Mouse (Mus musculus): ENCODE data around the gene Taar8b. TPM values are rescaled to one million over a fixed set of nuclear protein-coding genes. Genes with fewer than 3 reads are reported as not detected.
A peak's percentile ranks its signal among the peaks of the same experiment; 100 is the strongest.
"Not testable (repeated sequence)": the region's sequence is repeated elsewhere in the genome, so short reads cannot be mapped to it uniquely, and the experiment has no call there.

Taar8b gene
- polyA plus RNA-seq (2015; fragmentation: Nextera tagmentation; extraction: Ambion mirVana) = not detected in 2 replicates

GRCm38 (mm10) chr10:24092194-24092593, at the start of gene Taar8b:
TSS of gene Taar8b (minus strand) at chr10:24092294.
- no peak within 1 kb of the TSS for H3K27ac ChIP-seq (replicated peaks)
- no peak within 1 kb of the TSS for H3K4me3 ChIP-seq
- H3K9me3 ChIP-seq = no peaks in the 10 kb centered on the region
- no peaks in the 10 kb centered on the region for H3K36me3 ChIP-seq
- H3K4me2 ChIP-seq (replicated peaks) = no peak within 1 kb of the TSS
- no peak for ATAC-seq (replicated peaks)
- no peaks in the 10 kb centered on the region for H3K27me3 ChIP-seq
- 70% methylated on average over 2 of the region's 2 CpGs for WGBS
- no peaks in the 10 kb centered on the region for H3K4me1 ChIP-seq
- H3K9ac ChIP-seq (replicated peaks) = no peak within 1 kb of the TSS

- H3K4me1 ChIP-seq = no peaks in the 10 kb centered on the region
- H3K27me3 ChIP-seq = no peaks in the 10 kb centered on the region
- no peak for ATAC-seq (replicated peaks)
- H3K36me3 ChIP-seq = no peaks in the 10 kb centered on the region
- H3K9me3 ChIP-seq = no peaks in the 10 kb centered on the region
- H3K9ac ChIP-seq (replicated peaks) = no peak overlapping the region
- WGBS = 86% methylated on average over 2 of the region's 2 CpGs
- H3K27ac ChIP-seq (replicated peaks) = no peak overlapping the region
- H3K4me2 ChIP-seq (replicated peaks) = no peak overlapping the region
- no peak overlapping the region for H3K4me3 ChIP-seq
These were observed 46.6 kb upstream of the Taar8b start for GRCm38 (mm10) chr10:24138623-24139261.

GRCm38 (mm10) chr10:24134071-24134645, 42.1 kb upstream of the Taar8b start:
- no peaks in the 10 kb centered on the region for H3K4me1 ChIP-seq
- no peak overlapping the region for H3K27ac ChIP-seq (replicated peaks)
- WGBS = 66% methylated on average over 7 of the region's 7 CpGs
- H3K9ac ChIP-seq (replicated peaks) = no peak overlapping the region
- no peaks in the 10 kb centered on the region for H3K9me3 ChIP-seq
- no peak overlapping the region for H3K4me3 ChIP-seq
- no peaks in the 10 kb centered on the region for H3K27me3 ChIP-seq
- no peaks in the 10 kb centered on the region for H3K36me3 ChIP-seq
- ATAC-seq (replicated peaks) = no peak
- no peak overlapping the region for H3K4me2 ChIP-seq (replicated peaks)

- Histone ChIP-seq H3K36me3 (no peaks in the 10 kb centered on the region), H3K9me3 (no peaks in the 10 kb centered on the region), H3K27me3 (no peaks in the 10 kb centered on the region), H3K4me1 (no peaks in the 10 kb centered on the region), H3K4me2 (replicated peaks) (no peak overlapping the region), H3K27ac (replicated peaks) (no peak overlapping the region), H3K4me3 (no peak overlapping the region), H3K9ac (replicated peaks) (no peak overlapping the region)
- 53% methylated on average over 2 of the region's 2 CpGs for WGBS
- no peak for ATAC-seq (replicated peaks)
These were observed 41.0 kb upstream of the Taar8b start for GRCm38 (mm10) chr10:24133132-24133531.

GRCm38 (mm10) chr10:24132273-24132672, 40.2 kb upstream of the Taar8b start:
- Histone ChIP-seq H3K9ac (replicated peaks) (no peak overlapping the region), H3K9me3 (no peaks in the 10 kb centered on the region), H3K4me2 (replicated peaks) (no peak overlapping the region), H3K27ac (replicated peaks) (no peak overlapping the region), H3K27me3 (no peaks in the 10 kb centered on the region), H3K4me3 (no peak overlapping the region), H3K36me3 (no peaks in the 10 kb centered on the region), H3K4me1 (no peaks in the 10 kb centered on the region)
- WGBS = 7% methylated on average over 5 of the region's 5 CpGs
- ATAC-seq (replicated peaks) = no peak

- Histone ChIP-seq H3K9ac (replicated peaks) (no peak overlapping the region), H3K4me2 (replicated peaks) (peak overlapping the region; percentile 14; the same call in 1 of the 2 replicates), H3K9me3 (no peaks in the 10 kb centered on the region), H3K4me3 (no peak overlapping the region), H3K27me3 (no peaks in the 10 kb centered on the region), H3K4me1 (no peaks in the 10 kb centered on the region), H3K27ac (replicated peaks) (no peak overlapping the region), H3K36me3 (no peaks in the 10 kb centered on the region)
- WGBS = 22% methylated on average over 9 of the region's 9 CpGs
- ATAC-seq (replicated peaks) = peak; percentile 91
These were observed 39.6 kb upstream of the Taar8b start for GRCm38 (mm10) chr10:24131451-24132262.

- no peak overlapping the region for H3K4me3 ChIP-seq
- 53% methylated on average over 6 of the region's 6 CpGs for WGBS
- H3K4me2 ChIP-seq (replicated peaks) = no peak overlapping the region
- H3K36me3 ChIP-seq = no peaks in the 10 kb centered on the region
- H3K9ac ChIP-seq (replicated peaks) = no peak overlapping the region
- no peaks in the 10 kb centered on the region for H3K9me3 ChIP-seq
- H3K27ac ChIP-seq (replicated peaks) = no peak overlapping the region
- no peaks in the 10 kb centered on the region for H3K4me1 ChIP-seq
- no peak for ATAC-seq (replicated peaks)
- no peaks in the 10 kb centered on the region for H3K27me3 ChIP-seq
These were observed 19.2 kb upstream of the Taar8b start for GRCm38 (mm10) chr10:24111116-24111778.

- WGBS = 87% methylated on average over 8 of the region's 8 CpGs
- not testable (repeated sequence) for H3K27ac ChIP-seq (replicated peaks); H3K27me3 ChIP-seq; H3K4me3 ChIP-seq; H3K9me3 ChIP-seq; H3K36me3 ChIP-seq; H3K9ac ChIP-seq (replicated peaks); ATAC-seq (replicated peaks); H3K4me1 ChIP-seq; H3K4me2 ChIP-seq (replicated peaks)
These were observed 17.3 kb upstream of the Taar8b start, which contains the start of gene Taar9 for GRCm38 (mm10) chr10:24109434-24109833. TSS of gene Taar9 (minus strand) at chr10:24109534.

- no peaks in the 10 kb centered on the region for H3K9me3 ChIP-seq
- 53% methylated on average over 3 of the region's 3 CpGs for WGBS
- H3K36me3 ChIP-seq = no peaks in the 10 kb centered on the region
- no peak overlapping the region for H3K27ac ChIP-seq (replicated peaks)
- ATAC-seq (replicated peaks) = no peak
- no peak overlapping the region for H3K4me3 ChIP-seq
- H3K27me3 ChIP-seq = no peaks in the 10 kb centered on the region
- H3K4me2 ChIP-seq (replicated peaks) = no peak overlapping the region
- H3K4me1 ChIP-seq = no peaks in the 10 kb centered on the region
- no peak overlapping the region for H3K9ac ChIP-seq (replicated peaks)
These were observed 16.1 kb upstream of the Taar8b start for GRCm38 (mm10) chr10:24108236-24108635.

GRCm38 (mm10) chr10:24107747-24108146, 15.7 kb upstream of the Taar8b start:
- Histone ChIP-seq H3K4me1 (no peaks in the 10 kb centered on the region), H3K36me3 (no peaks in the 10 kb centered on the region), H3K4me2 (replicated peaks) (no peak overlapping the region), H3K9ac (replicated peaks) (no peak overlapping the region), H3K4me3 (no peak overlapping the region), H3K27me3 (no peaks in the 10 kb centered on the region), H3K9me3 (no peaks in the 10 kb centered on the region), H3K27ac (replicated peaks) (no peak overlapping the region)
- WGBS = 47% methylated on average over 5 of the region's 5 CpGs
- ATAC-seq (replicated peaks) = no peak

- not testable (repeated sequence) for H3K4me2 ChIP-seq (replicated peaks); H3K36me3 ChIP-seq; H3K9me3 ChIP-seq; H3K4me1 ChIP-seq; H3K27ac ChIP-seq (replicated peaks); ATAC-seq (replicated peaks); H3K9ac ChIP-seq (replicated peaks); H3K27me3 ChIP-seq; H3K4me3 ChIP-seq
- 41% methylated on average over 1 of the region's 1 CpGs for WGBS
These were observed 11.2 kb upstream of the Taar8b start for GRCm38 (mm10) chr10:24103299-24103698.

GRCm38 (mm10) chr10:24101812-24102211, 9.7 kb upstream of the Taar8b start, which contains the start of gene Taar8c:
TSS of gene Taar8c (minus strand) at chr10:24101912.
- not testable (repeated sequence) for H3K4me2 ChIP-seq (replicated peaks); H3K4me1 ChIP-seq; ATAC-seq (replicated peaks); H3K9me3 ChIP-seq; H3K36me3 ChIP-seq; H3K9ac ChIP-seq (replicated peaks); H3K27me3 ChIP-seq; H3K27ac ChIP-seq (replicated peaks); H3K4me3 ChIP-seq
- WGBS = 85% methylated on average over 1 of the region's 3 CpGs

All from forebrain, embryonic 15.5 days (tissue).